Mouse (Mus musculus): ENCODE measurements around the gene Mdn1.

- TF ChIP-seq CTCF (IDR thresholded peaks at IDR 0.05; ENCODE audit: low read depth) (no peak), EP300 (optimal IDR thresholded peaks at IDR 0.05) (no peak)
Observed at GRCm38 (mm10) chr4:32651669-32652068, 5.2 kb upstream of the Mdn1 start.

All from stomach, postnatal 0 days (tissue).